Mouse (Mus musculus): ENCODE data around the gene Col28a1.

DNA sequence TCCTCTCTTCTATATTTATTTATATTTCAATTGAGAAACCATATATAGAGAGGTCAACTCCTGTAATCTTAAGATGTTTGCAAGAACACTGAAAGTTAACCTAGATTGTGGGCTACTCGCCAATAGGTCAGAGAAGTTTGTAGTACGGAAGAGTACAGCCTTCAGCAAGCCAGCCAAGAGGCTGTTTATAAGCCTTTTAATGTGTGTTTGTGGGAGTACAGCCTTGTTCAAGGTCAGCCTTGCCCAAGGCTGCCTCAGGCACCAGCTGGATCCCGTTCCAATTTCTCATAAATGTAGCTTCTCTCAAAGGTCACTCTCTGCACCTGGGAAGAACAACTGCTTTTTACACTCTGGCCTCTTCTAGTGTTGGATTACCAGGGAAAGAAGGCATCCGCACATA lies 146.0 kb downstream of the Col28a1 start:
- TF ChIP-seq SRF (IDR thresholded peaks at IDR 0.05; ENCODE audit: control insufficient read depth, insufficient read length, low read depth) (no peak), POLR2A (IDR thresholded peaks at IDR 0.05; ENCODE audit: insufficient read length, low read depth) (no peak), MAX (IDR thresholded peaks at IDR 0.05; ENCODE audit: low read depth) (no peak), USF1 (IDR thresholded peaks at IDR 0.05; ENCODE audit: low read depth) (no peak), POLR2AphosphoS2 (IDR thresholded peaks at IDR 0.05; ENCODE audit: insufficient read length, low read depth) (no peak), MYOG (IDR thresholded peaks at IDR 0.05; ENCODE audit: control insufficient read depth in 1 of 3, insufficient read depth in 1 of 3, insufficient read length in 2 of 3, low read depth in 2 of 3) (no peak), REST (IDR thresholded peaks at IDR 0.05; ENCODE audit: insufficient read depth, insufficient read length) (no peak), TCF3 (IDR thresholded peaks at IDR 0.05; ENCODE audit: insufficient read length, low read depth) (no peak), TCF12 (IDR thresholded peaks at IDR 0.05; ENCODE audit: insufficient read depth, poor library complexity, severe bottlenecking) (no peak), E2F4 (IDR thresholded peaks at IDR 0.05; ENCODE audit: insufficient read depth) (no peak)

Data from myocyte (in vitro differentiated cells).